Mouse (Mus musculus) intestine, embryonic 15.5 days (tissue): ENCODE data around the gene Gsdma3. TPM values are rescaled to one million over a fixed set of nuclear protein-coding genes. Genes with fewer than 3 reads are reported as not detected.

Source experiments
- ATAC-seq: fragments of 200-750 bp; cut with Nextera tagmentation; 2 replicates; pipeline ENCODE4 v1.8.0; 2017; ENCODE audit warnings: moderate TSS enrichment, moderate library complexity
- H3K27ac ChIP-seq: fragments of 300-500 bp; sonication (generic); 2 replicates; pipeline ENCODE4 v1.5.1; 2015; ENCODE audit warnings: mild to moderate bottlenecking, inconsistent platforms
- H3K27me3 ChIP-seq: fragments of 300-500 bp; sonication (generic); replicated peaks from 2 replicates; pipeline ENCODE4 v1.6.1; 2015; ENCODE audit warnings: inconsistent platforms
- H3K36me3 ChIP-seq: fragments of 300-500 bp; sonication (generic); 2 replicates; pipeline ENCODE4 v1.6.1; 2015; ENCODE audit warnings: inconsistent platforms
- H3K4me1 ChIP-seq: fragments of 300-500 bp; sonication (generic); replicated peaks from 2 replicates; pipeline ENCODE4 v1.6.1; 2015; ENCODE audit warnings: inconsistent platforms
- H3K4me2 ChIP-seq: fragments of 300-500 bp; sonication (generic); replicated peaks from 2 replicates; pipeline ENCODE4 v1.6.1; 2015; ENCODE audit warnings: mild to moderate bottlenecking, inconsistent platforms
- H3K4me3 ChIP-seq: fragments of 300-500 bp; sonication (generic); replicated peaks from 2 replicates; pipeline ENCODE4 v1.5.1; 2015; ENCODE audit warnings: inconsistent platforms
- H3K9ac ChIP-seq: fragments of 300-500 bp; sonication (generic); 2 replicates; pipeline ENCODE4 v1.6.1; 2015; ENCODE audit warnings: inconsistent platforms
- H3K9me3 ChIP-seq: fragments of 300-500 bp; sonication (generic); 2 replicates; pipeline ENCODE4 v1.6.1; 2016; ENCODE audit warnings: inconsistent platforms
- WGBS: fragments of 180-500 bp; shearing (Covaris S2); methylation state at CpG from one replicate; pipeline ENCODE4 v1.1.7; 2015; 5-methylcytosine and 5-hydroxymethylcytosine counted together
- polyA plus RNA-seq: library from polyadenylated mRNA; unstranded; fragments of >200 nt; fragmentation: Nextera tagmentation; extraction: Ambion mirVana; gene quantifications from 2 replicates; pipeline ENCODE4 v1.2.1, GENCODE M21; 2015

Gsdma3 gene
- not detected in 2 replicates for polyA plus RNA-seq

DNA sequence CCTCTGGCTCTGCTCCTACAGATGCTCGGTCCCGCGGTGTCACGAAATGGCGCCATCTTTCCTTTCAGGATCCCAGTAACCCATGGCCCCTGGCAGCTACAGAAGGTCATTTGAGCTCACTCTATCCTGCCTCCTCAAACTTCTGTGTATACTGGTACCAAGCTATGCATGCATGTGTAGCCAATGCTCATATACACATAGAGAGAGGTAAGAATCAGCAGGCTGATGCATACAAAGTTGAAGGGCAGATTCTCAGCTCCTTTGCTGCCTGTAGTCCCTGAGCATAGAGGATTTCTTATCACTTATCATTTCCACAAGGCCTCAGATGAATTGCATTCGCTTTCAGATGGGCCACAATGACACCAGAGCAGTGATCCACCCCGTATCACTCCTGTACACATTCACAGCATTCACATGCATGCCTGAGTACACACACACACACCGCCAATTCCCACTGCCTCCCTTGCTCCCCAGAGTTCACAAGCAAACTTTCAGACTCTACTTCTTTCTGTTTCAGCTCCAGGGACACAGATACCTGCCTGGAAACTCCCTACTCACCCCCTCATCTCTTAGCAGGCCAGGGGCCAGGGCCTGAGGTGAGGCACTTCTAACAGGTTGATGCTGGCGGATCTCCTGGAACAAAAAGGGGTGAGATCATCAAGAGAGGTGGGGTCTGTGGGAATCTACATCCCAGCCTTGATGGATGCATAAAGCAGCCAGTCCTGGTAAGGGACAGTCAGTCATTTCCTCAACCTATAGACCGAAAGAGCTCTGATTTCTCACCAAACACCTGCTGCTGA, at the start of gene Gsdma3, which contains the start of gene Gm12355:
Gene Gsdma3 (plus strand): TSS at position 750 of the 800 bp plus-strand sequence.
Gene Gm12355 (minus strand): TSS at position 51 of the 800 bp plus-strand sequence.
- H3K4me3 ChIP-seq = no peak within 1 kb of the TSS
- ATAC-seq = no peak
- H3K9ac ChIP-seq = no peak within 1 kb of the TSS
- 90% methylated on average over 10 of the region's 10 CpGs for WGBS
- no peak within 1 kb of the TSS for H3K4me2 ChIP-seq
- no peaks in the 10 kb centered on the region for H3K4me1 ChIP-seq
- no peak within 1 kb of the TSS for H3K27ac ChIP-seq
- H3K36me3 ChIP-seq = no peaks in the 10 kb centered on the region
- no peaks in the 10 kb centered on the region for H3K27me3 ChIP-seq
- no peaks in the 10 kb centered on the region for H3K9me3 ChIP-seq

DNA sequence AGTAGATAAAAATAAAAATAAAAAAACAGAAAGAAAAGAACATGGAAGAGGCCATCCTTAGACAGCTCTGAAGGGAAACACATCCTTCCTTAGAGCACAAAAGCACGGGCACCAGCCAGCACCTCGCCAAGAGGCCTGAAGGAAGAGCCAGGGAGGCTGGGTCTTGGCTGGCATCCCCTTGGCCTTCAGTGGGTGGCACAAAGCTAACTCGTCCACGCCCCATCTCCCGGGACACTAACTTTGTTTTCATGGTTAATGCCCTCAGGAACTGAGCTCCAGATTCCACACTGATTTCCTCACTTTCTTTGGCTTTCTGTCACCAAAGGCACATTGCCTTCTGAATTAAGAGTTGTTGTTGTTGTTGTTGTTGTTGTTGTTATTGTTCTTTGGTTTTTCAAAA, 48.4 kb upstream of the Gsdma3 start:
- no peak for ATAC-seq
- WGBS = 91% methylated on average over 5 of the region's 5 CpGs
- H3K4me1 ChIP-seq = peaks cover 15% of the 10 kb centered on the region

GRCm38 (mm10) chr11:98580301-98581121, 45.6 kb upstream of the Gsdma3 start:
- Histone ChIP-seq H3K9ac (no peak overlapping the region), H3K27me3 (no peaks in the 10 kb centered on the region), H3K9me3 (no peaks in the 10 kb centered on the region), H3K4me3 (no peak overlapping the region), H3K27ac (peak overlapping the region; percentile 59), H3K36me3 (peaks cover 18% of the 10 kb centered on the region), H3K4me2 (no peak overlapping the region), H3K4me1 (peaks cover 34% of the 10 kb centered on the region)
- peak; percentile 70 for ATAC-seq
- 52% methylated on average over 16 of the region's 16 CpGs for WGBS

More for the DNA sequence above, 48.4 kb upstream of the Gsdma3 start:
- Histone ChIP-seq H3K36me3 (peaks cover 11% of the 10 kb centered on the region; the same call in 1 of the 2 replicates), H3K4me3 (no peak overlapping the region), H3K27me3 (no peaks in the 10 kb centered on the region), H3K9ac (no peak overlapping the region), H3K27ac (no peak overlapping the region), H3K4me2 (no peak overlapping the region), H3K9me3 (no peaks in the 10 kb centered on the region)

GRCm38 (mm10) chr11:98581286-98582029, 44.7 kb upstream of the Gsdma3 start:
- H3K4me2 ChIP-seq = no peak overlapping the region
- peaks cover 43% of the 10 kb centered on the region for H3K4me1 ChIP-seq
- H3K9me3 ChIP-seq = no peaks in the 10 kb centered on the region
- no peak overlapping the region for H3K4me3 ChIP-seq
- H3K36me3 ChIP-seq = peaks cover 18% of the 10 kb centered on the region
- no peaks in the 10 kb centered on the region for H3K27me3 ChIP-seq
- H3K27ac ChIP-seq = peak overlapping the region; percentile 59; the same call in 1 of the 2 replicates
- no peak overlapping the region for H3K9ac ChIP-seq
- no peak for ATAC-seq
- WGBS = 71% methylated on average over 17 of the region's 17 CpGs

GRCm38 (mm10) chr11:98582030-98582388, 44.2 kb upstream of the Gsdma3 start:
- no peak for ATAC-seq
- H3K4me3 ChIP-seq = no peak overlapping the region
- H3K36me3 ChIP-seq = peaks cover 18% of the 10 kb centered on the region
- 85% methylated on average over 8 of the region's 8 CpGs for WGBS
- no peaks in the 10 kb centered on the region for H3K9me3 ChIP-seq
- H3K4me1 ChIP-seq = peaks cover 43% of the 10 kb centered on the region
- H3K9ac ChIP-seq = no peak overlapping the region
- no peak overlapping the region for H3K27ac ChIP-seq
- H3K27me3 ChIP-seq = no peaks in the 10 kb centered on the region
- H3K4me2 ChIP-seq = no peak overlapping the region

DNA sequence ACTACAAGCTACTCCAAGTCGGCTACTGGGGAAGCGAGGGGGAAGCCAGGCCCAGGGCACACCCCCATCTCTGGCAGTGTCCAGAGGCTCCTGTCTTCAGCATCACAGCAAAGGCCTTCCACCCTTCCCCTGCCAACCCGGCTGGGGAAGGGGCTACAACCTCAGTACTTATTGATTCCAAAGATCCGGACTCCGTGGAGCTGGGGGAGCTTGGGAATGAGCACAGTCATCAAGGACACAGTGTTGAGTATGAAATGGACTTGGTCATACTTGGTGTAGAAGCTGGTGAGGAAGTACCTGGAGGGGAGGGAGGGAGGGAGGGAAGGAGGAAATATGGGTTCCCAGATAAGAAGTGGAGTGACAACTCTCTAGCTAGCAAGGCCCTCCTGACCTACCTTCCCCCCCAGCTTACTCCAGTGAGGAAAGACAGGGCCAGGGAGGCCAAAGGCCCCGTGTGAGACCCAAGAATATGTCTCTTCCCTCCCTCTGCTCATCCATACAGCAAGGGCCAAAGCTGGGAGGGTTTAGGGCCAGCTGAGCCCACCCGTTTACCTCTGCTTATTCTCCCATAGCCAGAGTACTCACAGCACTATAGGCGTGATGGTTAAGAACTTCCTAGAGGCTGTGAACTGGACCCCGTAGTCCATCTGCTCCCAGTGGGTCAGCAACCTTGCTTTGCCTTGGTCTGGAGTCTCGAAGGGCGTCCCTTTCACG, 43.5 kb upstream of the Gsdma3 start:
- no peaks in the 10 kb centered on the region for H3K9me3 ChIP-seq
- 0 out of 2 replicates have a peak overlapping the region, but pooled peaks have one; percentile 6 for H3K4me2 ChIP-seq
- H3K4me3 ChIP-seq = no peak overlapping the region
- no peak overlapping the region for H3K9ac ChIP-seq
- H3K4me1 ChIP-seq = peaks cover 46% of the 10 kb centered on the region
- H3K27ac ChIP-seq = peak overlapping the region; percentile 51; the same call in 1 of the 2 replicates
- 78% methylated on average over 12 of the region's 12 CpGs for whole genome bisulfite sequencing
- H3K36me3 ChIP-seq = peaks cover 18% of the 10 kb centered on the region
- H3K27me3 ChIP-seq = no peaks in the 10 kb centered on the region
- ATAC-seq = peak; percentile 18; the same call in 1 of the 2 replicates

DNA sequence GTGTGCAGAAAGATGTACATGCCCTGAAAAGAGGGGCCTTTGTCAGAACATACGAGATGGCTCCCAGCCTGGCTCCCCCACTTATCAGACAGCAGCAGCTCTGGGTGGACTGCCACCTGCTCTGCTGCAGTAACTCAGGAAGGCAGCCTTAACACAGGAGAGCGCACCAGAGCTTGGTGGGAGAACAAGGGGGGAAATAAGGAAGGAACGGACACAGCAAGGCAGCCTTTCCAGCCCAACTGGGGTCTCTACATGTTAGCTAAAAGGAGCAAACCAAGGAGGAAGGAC, 43.0 kb upstream of the Gsdma3 start:
- WGBS = 88% methylated on average over 3 of the region's 3 CpGs
- no peaks in the 10 kb centered on the region for H3K27me3 ChIP-seq
- H3K4me1 ChIP-seq = peaks cover 50% of the 10 kb centered on the region
- H3K4me2 ChIP-seq = 0 out of 2 replicates have a peak overlapping the region, but pooled peaks have one; percentile 6
- H3K4me3 ChIP-seq = no peak overlapping the region
- no peak overlapping the region for H3K9ac ChIP-seq
- H3K9me3 ChIP-seq = no peaks in the 10 kb centered on the region
- peaks cover 18% of the 10 kb centered on the region for H3K36me3 ChIP-seq
- ATAC-seq = no peak
- H3K27ac ChIP-seq = peak overlapping the region; percentile 51; the same call in 1 of the 2 replicates

- H3K36me3 ChIP-seq = peaks cover 18% of the 10 kb centered on the region
- no peak overlapping the region for H3K4me3 ChIP-seq
- peak overlapping the region; percentile 51; the same call in 1 of the 2 replicates for H3K27ac ChIP-seq
- H3K27me3 ChIP-seq = no peaks in the 10 kb centered on the region
- peaks cover 54% of the 10 kb centered on the region for H3K4me1 ChIP-seq
- no peak for ATAC-seq
- 0 out of 2 replicates have a peak overlapping the region, but pooled peaks have one; percentile 6 for H3K4me2 ChIP-seq
- 35% methylated on average over 3 of the region's 3 CpGs for WGBS
- no peaks in the 10 kb centered on the region for H3K9me3 ChIP-seq
- no peak overlapping the region for H3K9ac ChIP-seq
Observed at GRCm38 (mm10) chr11:98583571-98583970, 42.6 kb upstream of the Gsdma3 start.

DNA sequence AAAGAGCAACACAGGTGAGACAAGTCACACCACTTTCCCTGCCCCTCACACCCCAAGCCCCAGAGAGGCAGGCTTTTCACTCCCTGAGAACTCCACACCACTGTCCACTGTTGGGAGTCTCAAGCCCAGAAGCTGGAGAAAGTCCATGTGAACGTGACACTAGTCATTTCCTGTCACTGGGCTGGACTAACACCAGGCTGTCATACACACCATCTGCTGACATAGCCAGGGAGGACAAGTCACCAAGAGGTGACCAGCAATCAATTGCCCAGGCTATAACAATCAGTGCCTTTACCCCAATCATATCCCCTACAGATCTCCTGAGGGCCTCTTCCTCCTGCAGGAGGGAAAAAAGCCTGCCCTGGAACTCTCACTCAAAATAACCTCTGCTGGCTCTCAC, 42.0 kb upstream of the Gsdma3 start:
- H3K9me3 ChIP-seq = no peaks in the 10 kb centered on the region
- no peak for ATAC-seq
- H3K27me3 ChIP-seq = no peaks in the 10 kb centered on the region
- H3K9ac ChIP-seq = no peak overlapping the region
- H3K36me3 ChIP-seq = peaks cover 18% of the 10 kb centered on the region
- H3K4me1 ChIP-seq = peaks cover 59% of the 10 kb centered on the region
- no peak overlapping the region for H3K27ac ChIP-seq
- H3K4me2 ChIP-seq = no peak overlapping the region
- WGBS = 57% methylated on average over 1 of the region's 1 CpGs
- no peak overlapping the region for H3K4me3 ChIP-seq

GRCm38 (mm10) chr11:98584629-98585177, 41.5 kb upstream of the Gsdma3 start:
- H3K9ac ChIP-seq = no peak overlapping the region
- WGBS = 91% methylated on average over 6 of the region's 6 CpGs
- no peak for ATAC-seq
- no peaks in the 10 kb centered on the region for H3K27me3 ChIP-seq
- H3K4me1 ChIP-seq = peaks cover 59% of the 10 kb centered on the region
- H3K4me3 ChIP-seq = no peak overlapping the region
- H3K9me3 ChIP-seq = no peaks in the 10 kb centered on the region
- H3K36me3 ChIP-seq = peaks cover 18% of the 10 kb centered on the region
- H3K4me2 ChIP-seq = peak overlapping the region; percentile 78
- H3K27ac ChIP-seq = no peak overlapping the region
